Mouse (Mus musculus) right cerebral cortex, adult 18-20 months (tissue): ENCODE results near the gene Tmbim4.

Experiments
- DNase-seq: peaks from one replicate; pipeline ENCODE4 v3.0.0; 2022; ENCODE audit warnings: mixed read lengths

Tmbim4 gene

GRCm38 (mm10) chr10:120246994-120247750 lies 45.8 kb downstream of the Tmbim4 start:
- peak; percentile 27 for DNase-seq

- DNase-seq = no peak
Observed at GRCm38 (mm10) chr10:120250911-120251683, 49.7 kb downstream of the Tmbim4 start.

DNA sequence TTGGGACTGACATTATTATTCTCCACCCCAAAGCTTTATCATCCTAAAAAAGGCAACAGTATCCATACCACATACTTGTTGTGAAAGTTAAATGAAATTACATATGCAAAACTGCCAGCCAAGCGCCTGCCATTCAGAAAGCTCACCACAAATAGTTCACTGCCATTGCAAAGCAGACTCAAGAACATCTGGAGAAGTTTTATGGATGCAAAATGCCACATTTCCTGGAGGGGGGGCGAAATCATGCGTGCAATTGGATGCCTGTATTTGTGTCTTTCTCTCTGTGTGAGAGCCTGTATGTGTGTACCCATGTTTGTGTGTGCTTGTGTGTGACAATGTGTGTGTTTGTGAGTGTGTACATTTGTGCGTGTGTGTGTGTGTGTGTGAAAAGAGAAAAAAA lies 50.4 kb downstream of the Tmbim4 start:
- no peak for DNase-seq

DNA sequence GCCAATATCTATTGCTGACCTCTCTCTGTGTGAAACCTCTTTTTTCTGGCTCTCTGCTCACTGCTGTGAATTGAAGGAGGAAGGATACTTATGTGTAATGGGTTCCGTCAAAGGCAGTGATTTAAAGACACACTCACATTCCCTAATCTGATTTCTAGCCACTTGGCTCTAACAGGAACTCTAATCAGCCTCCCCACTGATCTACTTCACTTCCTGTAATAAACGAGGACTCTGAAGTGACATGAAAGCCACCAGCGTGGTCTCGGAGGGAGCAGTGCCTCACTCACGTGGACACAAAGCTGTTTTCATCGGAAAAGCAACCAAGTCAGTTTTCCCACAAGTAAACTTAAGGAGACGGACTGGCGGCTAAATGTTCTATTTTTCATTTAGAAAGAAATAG lies 51.4 kb downstream of the Tmbim4 start:
- DNase-seq = no peak

DNA sequence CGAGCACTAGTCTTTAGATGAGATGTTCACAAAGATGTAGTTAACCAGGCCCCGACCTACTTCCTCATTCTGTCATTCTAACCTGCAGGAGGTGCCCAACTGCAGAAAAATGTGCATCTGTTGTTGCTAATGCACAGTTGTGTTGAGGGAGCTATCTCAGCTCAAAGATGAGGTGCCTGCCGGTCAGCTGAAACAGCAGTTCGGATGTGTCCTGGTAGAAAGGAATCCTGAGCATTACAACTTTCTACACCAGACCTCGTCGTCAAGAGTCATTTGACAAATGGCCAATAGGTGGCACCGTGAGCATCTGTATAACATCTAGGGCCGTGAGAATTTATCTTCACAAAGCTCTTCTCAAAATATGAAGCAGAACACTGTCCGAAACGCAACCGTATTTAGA lies 55.8 kb downstream of the Tmbim4 start:
- peak; percentile 48 for DNase-seq

- no peak for DNase-seq
Observed at GRCm38 (mm10) chr10:120267790-120268189, 66.4 kb downstream of the Tmbim4 start.

GRCm38 (mm10) chr10:120269946-120270345 lies 68.6 kb downstream of the Tmbim4 start:
- DNase-seq = no peak

GRCm38 (mm10) chr10:120270777-120271176 lies 69.4 kb downstream of the Tmbim4 start:
- no peak for DNase-seq

DNA sequence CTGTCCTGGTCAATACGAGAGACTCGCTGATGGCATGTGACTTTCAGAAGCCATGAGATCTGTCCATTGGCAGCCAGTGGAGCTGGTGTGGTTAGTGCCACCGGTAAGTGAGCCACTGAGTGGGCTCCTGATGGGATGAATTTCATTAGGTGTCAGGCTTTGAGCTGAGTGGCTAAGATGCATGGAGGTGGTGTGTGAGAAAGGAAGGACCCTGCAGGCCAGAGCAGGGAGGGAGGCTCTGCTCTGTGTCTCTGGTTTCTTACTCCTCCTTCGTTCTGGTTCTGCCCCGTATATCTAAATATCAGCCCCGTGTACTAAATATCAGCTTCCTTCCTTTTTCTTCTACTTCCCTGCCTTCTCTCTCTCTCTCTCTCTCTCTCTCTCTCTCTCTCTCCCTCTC lies 69.9 kb downstream of the Tmbim4 start:
- no peak for DNase-seq

DNA sequence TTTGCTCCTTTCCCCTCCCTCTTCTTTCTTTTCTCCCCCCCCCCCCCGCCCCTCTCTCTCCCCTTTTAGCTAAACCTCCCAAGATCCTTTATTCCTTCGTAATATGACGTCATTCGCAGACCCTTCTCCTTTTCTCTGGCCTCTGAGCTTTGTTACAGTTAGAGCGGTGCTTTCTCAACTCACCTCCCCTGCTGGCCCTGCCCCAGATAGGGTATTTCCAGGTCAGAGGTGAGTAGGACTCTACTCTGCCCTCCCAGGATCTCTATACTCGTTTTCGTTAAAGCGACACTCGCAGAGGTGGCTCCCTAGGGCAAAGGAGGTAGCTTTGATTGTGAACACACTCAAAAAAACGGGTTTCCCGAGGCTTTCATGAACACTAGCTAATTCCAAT lies 70.5 kb downstream of the Tmbim4 start:
- DNase-seq = no peak

GRCm38 (mm10) chr10:120272270-120272883 lies 71.0 kb downstream of the Tmbim4 start:
- DNase-seq = no peak

- DNase-seq = no peak
Observed at GRCm38 (mm10) chr10:120273335-120273734, 71.9 kb downstream of the Tmbim4 start.
